Mouse (Mus musculus) left cerebral cortex, postnatal 10 days (tissue): ENCODE measurements around the gene Cit. TPM values are rescaled to one million over a fixed set of nuclear protein-coding genes. Genes with fewer than 3 reads are reported as not detected.

Experiments
- DNase-seq, 2 experiments: peaks; one replicate each; pipeline ENCODE4 v3.0.0; 2021 to 2022; ENCODE audit warnings: low spot score in 2 of 2, mixed read lengths in 1 of 2; ENCODE audit errors: extremely low spot score in 1 of 2
- intact Hi-C: fragments of 180-260 bp; cut with DNase I; formaldehyde crosslinking; loops from one replicate; pipeline ENCODE4 v1.15.1; 2025
- total RNA-seq, 2 experiments: library from RNA; stranded (reverse); gene quantifications; 2 replicates each; pipeline ENCODE4 v1.2.3; 2021

The Cit gene
- total RNA-seq, 2 experiments from 2014 or later = 105 to 116 TPM

GRCm38 (mm10) chr5:115984392-115984791, 139.3 kb downstream of the Cit start:
- no peak for DNase-seq
- intact Hi-C loops = no loop called here

- no peak for DNase-seq
- intact Hi-C loops = no loop called here
Observed at GRCm38 (mm10) chr5:115985101-115985500, 140.0 kb downstream of the Cit start.

DNA sequence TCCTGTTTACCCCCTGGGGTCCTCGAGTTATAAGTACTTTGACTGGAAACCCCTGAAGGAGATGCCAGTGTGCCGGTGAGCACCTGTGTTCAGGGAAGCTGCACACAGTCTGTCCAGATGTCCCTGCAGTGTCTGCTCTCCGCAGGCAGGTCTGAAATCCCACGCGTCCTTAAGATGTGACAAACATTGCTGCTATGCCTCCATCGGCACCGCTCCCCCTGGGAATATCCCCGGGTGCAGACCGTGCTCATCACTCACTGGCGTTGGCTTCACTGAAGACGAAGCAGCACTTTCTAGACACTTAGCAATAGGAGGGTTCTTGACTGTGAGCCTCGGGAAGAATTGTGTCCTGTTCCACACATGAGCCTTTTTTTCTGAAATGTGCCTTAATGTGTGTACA, 142.2 kb downstream of the Cit start:
- intact Hi-C loops = no loop called here
- DNase-seq = no peak

DNA sequence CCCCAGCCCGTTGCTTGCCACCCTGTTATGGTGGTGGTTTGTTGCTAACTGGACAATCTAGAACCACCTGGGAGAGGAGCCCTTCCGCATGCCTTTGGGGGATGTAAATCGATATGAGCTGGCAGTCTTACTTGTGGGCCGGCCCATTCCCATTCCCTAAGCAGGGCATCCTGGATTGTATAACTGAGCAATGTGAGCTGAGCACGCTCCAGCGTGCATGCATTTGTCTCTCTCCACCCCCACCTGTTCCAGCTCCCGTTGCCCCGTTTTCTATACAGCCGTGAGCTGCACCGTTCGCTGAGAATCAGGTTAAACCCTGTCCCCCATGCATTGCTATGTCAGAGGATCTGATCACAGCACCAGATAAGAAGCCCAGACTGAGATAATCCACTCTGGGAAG, 146.6 kb downstream of the Cit start:
- DNase-seq = no peak
- intact Hi-C loops = no loop called here

DNA sequence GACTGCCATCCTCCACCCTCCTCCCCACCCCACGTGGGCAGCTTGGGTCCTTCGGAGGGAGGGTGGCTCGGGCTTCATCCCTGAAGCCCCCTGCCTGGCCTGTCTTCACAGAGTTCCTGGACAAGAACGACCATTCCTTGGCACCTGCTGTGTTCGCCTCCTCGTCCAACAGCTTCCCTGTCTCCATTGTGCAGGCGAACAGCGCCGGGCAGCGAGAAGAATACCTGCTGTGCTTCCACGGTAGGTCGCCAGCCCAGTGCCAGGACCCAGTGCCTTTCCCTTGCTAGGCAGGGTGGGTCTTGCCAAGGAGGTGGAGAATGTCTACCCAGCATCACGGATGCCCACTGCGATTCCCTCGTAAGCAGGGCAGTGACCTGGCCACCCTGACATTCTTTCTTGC, 149.0 kb downstream of the Cit start:
- no peak for DNase-seq
- intact Hi-C loops = no loop called here

DNA sequence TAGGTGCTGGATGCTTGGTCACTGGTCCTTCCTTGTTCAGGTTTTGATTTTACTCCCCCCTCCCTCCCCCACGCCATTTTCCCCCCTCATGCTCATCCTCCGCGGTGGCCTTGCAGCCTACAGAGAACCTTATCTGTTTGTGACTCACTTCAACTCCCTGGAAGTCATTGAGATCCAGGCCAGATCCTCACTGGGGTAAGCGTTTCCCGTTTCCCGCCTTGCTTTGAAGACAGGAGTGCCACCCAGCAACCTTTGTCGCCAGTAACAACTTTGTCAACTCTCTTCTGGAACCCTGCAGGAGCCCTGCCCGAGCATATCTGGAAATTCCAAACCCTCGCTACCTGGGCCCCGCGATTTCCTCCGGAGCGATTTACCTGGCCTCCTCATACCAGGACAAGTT, 152.3 kb downstream of the Cit start:
- intact Hi-C loops = no loop called here
- no peak for DNase-seq

DNA sequence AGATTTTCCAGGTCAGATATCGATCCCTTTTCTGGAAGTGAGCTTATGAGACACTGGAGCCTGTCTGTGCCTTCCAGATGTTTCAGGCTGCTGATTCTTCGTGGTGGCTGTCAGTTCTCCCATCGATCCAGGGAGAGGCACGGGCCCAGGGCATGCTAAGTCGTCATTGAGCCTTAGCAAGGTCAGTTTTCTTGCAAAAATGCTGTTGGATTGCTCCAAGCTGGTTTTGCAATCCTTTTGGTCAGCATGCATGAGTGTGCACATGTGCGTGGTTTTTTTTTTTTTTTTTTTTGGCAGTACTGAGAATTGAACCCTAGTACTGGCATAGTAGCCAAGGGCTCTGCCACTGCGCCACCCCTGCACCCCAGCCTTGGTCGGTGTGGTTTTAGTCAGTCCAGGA, 158.1 kb downstream of the Cit start:
- DNase-seq = no peak
- intact Hi-C loops = no loop called here

DNA sequence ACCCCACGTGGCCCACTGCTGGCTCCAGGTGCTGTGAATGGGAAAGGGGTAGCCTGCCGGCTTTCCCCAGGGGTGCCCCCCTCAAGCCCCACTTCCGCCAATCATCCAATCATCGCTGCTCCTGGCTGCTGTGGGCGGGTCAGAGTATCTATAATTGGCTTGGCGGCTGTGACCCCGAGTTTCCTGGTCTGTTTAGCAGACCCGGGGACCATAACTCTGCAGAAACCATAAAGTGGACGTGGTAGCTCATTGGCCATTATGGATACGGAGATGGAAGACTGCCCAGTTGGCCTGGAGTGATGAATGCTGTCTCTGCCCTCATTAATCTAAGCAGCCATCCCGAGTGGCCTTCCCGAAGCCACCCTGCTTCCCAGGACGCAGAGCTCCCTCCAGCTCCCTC, 158.7 kb downstream of the Cit start:
- no peak for DNase-seq
- intact Hi-C loops = no loop called here

DNA sequence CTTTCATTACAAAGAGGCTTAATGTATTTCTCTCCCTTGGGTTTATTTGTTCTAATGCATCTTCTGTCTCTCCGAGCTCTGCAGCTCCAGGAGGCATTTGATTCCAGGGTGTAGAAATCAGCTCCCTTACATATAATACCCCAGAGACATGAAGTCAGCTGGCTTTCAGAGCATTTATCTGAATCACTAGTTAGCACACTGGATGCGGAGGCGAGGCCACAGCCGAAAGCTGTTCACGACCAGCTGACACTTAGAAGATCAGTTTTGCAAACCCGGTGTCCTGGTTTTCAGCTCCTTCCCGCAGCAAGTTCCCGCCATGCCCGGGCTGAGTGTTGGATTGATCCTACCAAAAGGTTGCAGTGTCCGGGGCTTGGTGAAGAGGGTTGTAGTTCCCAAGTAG, 159.2 kb downstream of the Cit start:
- intact Hi-C loops = no loop called here
- no peak for DNase-seq

- DNase-seq = no peak
- intact Hi-C loops = no loop called here
Observed at GRCm38 (mm10) chr5:116006324-116007099, 161.4 kb downstream of the Cit start.

GRCm38 (mm10) chr5:116007723-116008122, 162.6 kb downstream of the Cit start:
- DNase-seq = no peak
- intact Hi-C loops = no loop called here

DNA sequence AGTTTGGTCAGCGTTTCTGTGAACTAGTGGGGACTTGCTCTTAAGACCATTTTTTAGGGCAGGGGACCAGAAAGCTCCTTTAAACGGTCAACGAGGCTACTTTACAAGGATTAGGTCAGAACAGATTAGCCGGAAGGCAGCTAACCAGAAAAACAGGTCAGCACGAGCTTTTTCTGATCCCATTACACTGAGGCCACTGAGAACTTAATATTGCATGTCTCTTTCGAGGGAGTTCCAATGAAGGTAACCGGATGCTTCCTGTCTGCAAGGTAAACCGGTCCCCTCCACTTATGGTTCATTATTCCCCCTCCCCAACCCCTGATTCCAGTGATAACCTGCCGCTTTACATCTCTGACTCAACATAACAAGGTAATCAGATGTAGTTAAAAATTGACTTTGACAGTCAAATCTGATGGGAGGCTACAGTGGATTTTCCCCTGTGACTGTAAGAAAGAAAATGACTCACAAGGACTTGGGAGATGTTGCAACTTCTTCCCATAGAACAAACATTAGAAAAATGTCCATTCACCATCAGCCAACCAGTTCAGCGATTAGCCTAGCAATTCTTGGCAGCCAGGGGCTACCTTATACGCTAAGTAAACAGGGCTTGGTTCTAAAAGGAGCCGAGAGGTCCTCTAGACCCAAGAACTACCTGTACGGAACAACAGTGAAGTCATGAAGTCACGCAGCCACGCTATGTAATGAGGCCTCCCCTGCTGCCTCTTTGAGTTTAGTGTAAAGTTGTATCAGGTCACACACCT, 164.2 kb downstream of the Cit start:
- intact Hi-C loops = no loop called here
- no peak for DNase-seq

DNA sequence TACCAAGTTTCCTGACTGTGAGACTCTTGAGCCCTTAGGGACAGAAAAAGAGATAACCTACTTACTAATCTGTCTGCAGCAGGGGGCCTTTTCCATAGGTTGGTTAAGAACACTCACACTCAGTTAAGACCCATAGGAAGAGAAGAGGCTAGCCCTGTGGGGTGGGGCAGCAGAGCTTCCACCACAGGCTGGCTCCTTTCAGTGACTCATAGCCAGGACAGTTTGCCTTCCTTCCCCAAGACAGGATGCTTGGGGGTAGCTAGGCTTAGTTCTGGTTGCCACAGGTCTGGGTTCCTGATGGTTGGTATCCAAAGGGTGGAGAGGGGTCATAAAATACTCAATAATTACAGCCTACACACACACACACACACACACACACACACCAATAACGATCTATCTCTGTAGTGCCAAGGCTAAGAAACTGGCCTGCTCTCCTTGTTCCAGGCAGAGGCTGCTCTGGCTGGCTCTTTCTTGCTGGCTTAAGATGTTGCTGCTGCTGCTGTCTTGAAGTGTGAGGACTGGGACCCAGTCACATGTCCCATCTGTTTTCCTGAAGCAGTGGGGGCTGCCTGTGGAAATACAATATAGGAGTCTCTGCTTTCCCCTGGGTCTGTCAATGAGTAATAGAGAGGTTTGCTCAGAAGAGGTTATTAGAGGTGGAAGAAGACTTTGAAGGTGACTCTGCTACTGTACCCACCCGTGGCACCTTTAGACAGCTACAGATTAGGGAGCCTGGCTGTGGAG, 165.0 kb downstream of the Cit start:
- DNase-seq = no peak
- intact Hi-C loops = no loop called here

DNA sequence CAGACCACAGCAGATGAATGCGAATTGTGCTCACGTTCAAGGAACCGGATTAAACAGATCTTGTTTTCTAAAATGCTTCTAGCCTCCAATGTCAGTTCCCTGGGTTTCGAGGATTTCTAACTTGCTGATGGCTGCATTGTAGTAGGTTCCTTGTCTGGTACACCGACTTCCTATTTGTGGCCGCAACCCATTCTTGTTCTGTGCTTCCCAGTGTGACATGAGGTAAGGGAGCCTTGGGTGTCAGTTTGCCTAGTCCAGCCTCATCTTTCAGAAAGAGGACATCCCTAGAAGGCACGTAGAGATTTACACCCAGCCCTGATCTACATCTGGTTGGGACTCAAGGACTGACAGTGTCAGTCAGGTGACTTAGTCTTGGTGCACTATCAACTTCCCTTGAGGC, 166.6 kb downstream of the Cit start:
- DNase-seq = no peak
- intact Hi-C loops = no loop called here

DNA sequence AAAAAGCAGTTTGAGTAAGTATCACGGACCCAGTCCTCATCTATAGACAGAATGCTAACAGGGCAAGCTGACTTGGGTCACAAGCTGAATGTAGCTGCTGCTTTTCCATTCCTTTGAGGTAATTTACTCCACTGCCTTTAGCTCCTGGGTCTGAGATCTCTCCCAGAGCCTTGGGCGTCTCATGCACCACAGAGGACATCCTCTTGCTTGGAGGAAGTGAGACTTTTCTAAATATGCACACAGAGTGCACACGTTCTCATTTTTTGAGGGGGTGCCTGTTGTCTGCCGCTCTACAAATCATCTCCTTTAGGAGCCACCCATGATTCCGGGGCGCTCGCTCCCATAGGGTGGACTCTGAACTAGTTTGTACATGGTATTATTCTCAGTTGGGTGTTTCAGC, 167.4 kb downstream of the Cit start:
- no peak for DNase-seq
- intact Hi-C loops = no loop called here

DNA sequence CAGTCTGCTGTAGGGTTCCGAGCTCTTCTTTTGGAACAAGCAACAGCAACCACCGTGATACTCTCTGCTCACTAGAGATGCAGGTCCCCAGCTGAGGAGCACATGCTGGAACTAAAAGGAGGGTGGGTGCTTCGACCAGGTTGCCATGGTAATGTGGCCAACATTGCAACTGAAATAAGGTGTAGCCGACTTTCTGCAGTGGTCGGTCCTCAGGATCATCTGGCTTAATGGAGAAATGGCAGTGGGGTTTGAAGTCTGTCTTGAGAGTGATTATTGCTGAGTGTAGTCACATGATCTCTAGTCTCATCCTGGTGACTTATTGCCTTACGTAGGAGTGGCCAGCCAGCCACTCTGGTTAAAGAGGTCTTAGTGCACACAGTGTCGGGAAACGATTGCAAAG, 168.7 kb downstream of the Cit start:
- intact Hi-C loops = no loop called here
- DNase-seq = no peak

DNA sequence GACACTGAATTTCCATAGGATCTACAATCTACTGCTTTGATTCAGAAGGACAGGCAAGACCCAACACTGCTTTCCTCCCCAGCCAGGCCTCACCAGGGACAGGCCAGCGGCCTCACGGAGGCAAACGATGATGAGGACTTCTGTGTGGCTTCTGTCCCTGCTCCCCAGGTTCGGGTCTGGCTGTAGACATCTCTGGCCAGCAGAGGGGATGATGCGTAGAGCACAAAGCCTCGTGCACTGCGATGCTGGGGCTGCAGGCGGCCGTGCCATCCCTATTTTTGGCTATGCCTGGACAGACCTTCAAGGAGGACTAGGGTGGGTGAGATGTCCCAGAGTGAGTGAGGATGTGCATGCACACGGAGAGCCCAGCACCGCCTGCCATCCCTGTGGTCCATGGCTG, 169.2 kb downstream of the Cit start:
- DNase-seq = no peak
- intact Hi-C loops = no loop called here

GRCm38 (mm10) chr5:116016542-116016941, 171.5 kb downstream of the Cit start:
- DNase-seq = no peak
- intact Hi-C loops = no loop called here

- intact Hi-C loops = no loop called here
- no peak for DNase-seq
Observed at GRCm38 (mm10) chr5:116017391-116017790, 172.3 kb downstream of the Cit start.

GRCm38 (mm10) chr5:116018196-116018595, 173.1 kb downstream of the Cit start:
- DNase-seq = no peak
- intact Hi-C loops = no loop called here
